Mouse (Mus musculus): Measurements from ENCODE around the gene Gsn.

GRCm38 (mm10) chr2:35265296-35265695 lies 9.1 kb downstream of the Gsn start:
- TF ChIP-seq CTCF (IDR thresholded peaks at IDR 0.05; ENCODE audit: low read depth) (peak; percentile 84), EP300 (IDR thresholded peaks at IDR 0.05; ENCODE audit: low read depth) (0 out of 2 replicates have a peak, but pooled peaks have one; percentile 38)

Data from heart, postnatal 0 days (tissue).